Mouse (Mus musculus): ENCODE data around the gene Asb11. TPM values are rescaled to one million over a fixed set of nuclear protein-coding genes. Genes with fewer than 3 reads are reported as not detected.
A peak's percentile ranks its signal among the peaks of the same experiment; 100 is the strongest.

Gene Asb11
- 100 to 1,000 TPM; 141 to 190 TPM for total RNA-seq (2021)
- long read RNA-seq, experiment 1, transcript Asb11-202 (7 exons, 1,445 nt): minor isoform, 56 of 157 reads
- long read RNA-seq, experiment 1, transcript Asb11-201 (7 exons, 1,369 nt): major isoform, 67 of 157 reads
- long read RNA-seq, experiment 1, partial matches to known transcripts: 4 of 157 reads
- long read RNA-seq, experiment 1, other reads (novel, unspliced or antisense): 30 of 157 reads
- long read RNA-seq, experiment 2, transcript Asb11-201 (7 exons, 1,369 nt): major isoform, 142 of 268 reads
- long read RNA-seq, experiment 2, transcript Asb11-202 (7 exons, 1,445 nt): minor isoform, 76 of 268 reads
- long read RNA-seq, experiment 2, partial matches to known transcripts: 12 of 268 reads
- long read RNA-seq, experiment 2, other reads (novel, unspliced or antisense): 38 of 268 reads

DNA sequence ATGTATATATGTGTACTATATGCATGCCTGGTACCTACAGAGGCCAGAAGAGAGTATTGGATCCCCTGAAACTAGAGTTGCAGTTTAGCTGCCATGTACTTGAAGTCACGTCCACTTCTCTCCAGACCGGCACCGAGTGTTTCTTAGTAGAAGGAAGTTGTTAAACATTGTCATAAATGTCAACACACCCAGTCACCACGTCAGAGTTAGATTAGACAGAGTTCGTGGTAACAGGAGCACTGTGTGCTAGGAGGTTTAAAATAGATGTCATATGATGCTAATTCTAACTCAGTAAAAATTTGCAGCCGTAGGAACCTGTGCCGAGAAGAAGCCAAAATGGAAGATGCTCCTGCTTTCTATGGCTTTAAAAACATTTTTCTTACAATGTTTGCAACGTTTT lies at the start of gene Asb11:
Gene Asb11 (plus strand): TSS at position 286 of the 400 bp plus-strand sequence.
- no peak for TF ChIP-seq CTCF (IDR thresholded peaks at IDR 0.05)
- intact Hi-C loops (cut with DNase I): no loop called here
- H3K4me3 ChIP-seq: peak within 1 kb of the TSS; percentile 65
- peak; percentile 34 for DNase-seq
- H3K27ac ChIP-seq: peak within 1 kb of the TSS; percentile 89

GRCm38 (mm10) chrX:164394091-164394490 lies 42.7 kb upstream of the Asb11 start:
- H3K4me3 ChIP-seq: no peak overlapping the region
- H3K27ac ChIP-seq: no peak overlapping the region
- no peak for TF ChIP-seq CTCF (IDR thresholded peaks at IDR 0.05)
- DNase-seq: no peak
- intact Hi-C loops (cut with DNase I): no loop called here

DNA sequence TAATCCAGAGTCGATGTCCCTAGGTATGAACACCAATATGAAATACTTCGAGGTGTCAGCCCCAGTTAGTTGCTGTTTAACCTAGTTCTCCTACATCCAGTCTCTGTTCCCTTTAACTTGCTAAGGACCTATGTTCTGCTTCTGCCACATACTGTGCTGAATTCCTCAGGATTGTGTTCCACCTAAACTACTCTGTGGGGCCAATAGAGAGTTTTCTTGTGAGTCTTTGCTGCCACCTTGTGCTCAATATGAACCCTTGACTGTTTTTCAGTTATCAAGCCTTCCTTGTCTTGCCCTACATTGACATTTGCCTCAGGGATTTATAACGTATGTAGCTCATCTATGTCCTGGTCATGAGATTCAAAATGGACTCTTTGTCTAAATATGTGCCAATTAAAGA lies 38.3 kb upstream of the Asb11 start:
- intact Hi-C loops (cut with DNase I): loop anchor here (2.0 kb wide), 1 partner anchor 214 kb away; no protein-coding TSS in a partner anchor
- Histone ChIP-seq H3K27ac (no peak overlapping the region), H3K4me3 (no peak overlapping the region)
- DNase-seq: no peak
- TF ChIP-seq CTCF (IDR thresholded peaks at IDR 0.05): peak; percentile 64

DNA sequence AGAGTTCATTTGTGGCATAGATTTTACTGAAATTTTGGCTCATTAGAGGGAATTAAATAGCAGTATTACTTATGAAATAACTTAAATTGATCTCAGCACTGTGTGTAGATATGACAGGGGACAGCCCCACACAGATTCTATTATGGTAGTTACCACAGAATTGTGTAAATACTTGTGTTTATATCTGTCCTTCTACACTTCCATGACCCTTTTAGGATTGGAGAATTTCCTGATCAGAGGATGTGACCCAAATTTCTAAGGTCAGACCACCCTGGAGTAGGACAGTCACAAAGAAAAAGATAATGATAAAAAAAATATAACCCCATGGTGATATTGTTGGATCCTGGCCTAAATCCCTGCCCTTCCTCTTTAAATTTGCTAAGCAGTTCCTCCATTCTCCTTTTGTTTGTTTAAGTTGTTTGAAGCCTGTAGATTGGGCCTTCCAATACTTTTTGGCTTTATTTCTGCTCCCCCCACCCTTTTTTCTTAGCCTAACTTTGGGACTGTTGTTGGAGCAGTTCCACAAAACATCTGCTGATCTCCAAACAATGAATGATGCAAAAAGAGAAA lies 31.6 kb upstream of the Asb11 start:
- Histone ChIP-seq H3K4me3 (no peak overlapping the region), H3K27ac (no peak overlapping the region)
- no peak for TF ChIP-seq CTCF (IDR thresholded peaks at IDR 0.05)
- intact Hi-C loops (cut with DNase I): no loop called here
- DNase-seq: no peak

DNA sequence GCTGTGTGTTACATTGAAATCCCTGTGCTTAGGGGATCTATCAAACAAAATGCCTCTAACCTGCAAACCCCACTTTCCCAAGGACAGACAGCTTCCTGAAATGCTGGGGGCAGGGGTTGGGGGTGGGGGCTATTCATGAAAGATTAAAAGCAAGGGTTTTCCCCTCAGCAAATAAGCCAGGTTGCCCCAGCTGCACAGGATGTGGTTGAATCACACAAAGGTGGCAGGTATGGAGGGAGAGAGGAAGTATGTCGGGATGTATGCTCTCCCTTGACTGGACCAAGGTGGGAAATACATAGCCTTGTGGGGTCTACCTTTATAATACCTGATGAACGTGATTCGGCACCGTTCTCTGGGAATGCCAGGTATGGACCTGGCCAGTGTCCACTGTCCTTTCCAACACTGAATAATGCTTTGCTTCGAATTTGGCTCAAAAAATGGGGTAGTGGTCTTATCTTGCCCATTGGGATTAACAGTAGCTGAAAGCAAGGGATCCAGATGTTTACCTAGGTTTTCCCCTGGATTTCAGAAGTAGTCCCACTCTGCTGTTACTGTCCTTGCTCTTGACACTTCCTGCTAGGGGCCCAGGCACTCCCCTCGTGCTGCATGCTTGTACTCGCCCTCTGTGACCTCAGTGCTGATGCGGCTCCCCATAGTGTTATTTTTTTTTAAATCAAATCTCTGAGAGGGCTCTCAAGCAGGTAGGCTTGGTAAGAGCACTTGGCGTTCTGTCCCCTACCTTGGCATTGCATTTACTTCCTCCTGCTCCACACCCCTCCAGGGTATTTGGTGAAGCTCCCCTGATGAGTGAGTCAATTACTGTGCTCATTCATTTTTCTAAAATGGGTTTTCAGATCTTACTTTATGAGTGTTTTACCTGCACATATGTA lies 30.4 kb upstream of the Asb11 start:
- DNase-seq: no peak
- Histone ChIP-seq H3K27ac (no peak overlapping the region), H3K4me3 (no peak overlapping the region)
- TF ChIP-seq CTCF (IDR thresholded peaks at IDR 0.05): no peak
- intact Hi-C loops (cut with DNase I): no loop called here

GRCm38 (mm10) chrX:164408301-164408927 lies 28.4 kb upstream of the Asb11 start:
- intact Hi-C loops (cut with DNase I): no loop called here
- no peak for TF ChIP-seq CTCF (IDR thresholded peaks at IDR 0.05)
- H3K27ac ChIP-seq: no peak overlapping the region
- DNase-seq: no peak
- H3K4me3 ChIP-seq: no peak overlapping the region

GRCm38 (mm10) chrX:164410562-164410961 lies 26.2 kb upstream of the Asb11 start:
- Histone ChIP-seq H3K27ac (no peak overlapping the region), H3K4me3 (no peak overlapping the region)
- intact Hi-C loops (cut with DNase I): no loop called here
- no peak for TF ChIP-seq CTCF (IDR thresholded peaks at IDR 0.05)
- no peak for DNase-seq

DNA sequence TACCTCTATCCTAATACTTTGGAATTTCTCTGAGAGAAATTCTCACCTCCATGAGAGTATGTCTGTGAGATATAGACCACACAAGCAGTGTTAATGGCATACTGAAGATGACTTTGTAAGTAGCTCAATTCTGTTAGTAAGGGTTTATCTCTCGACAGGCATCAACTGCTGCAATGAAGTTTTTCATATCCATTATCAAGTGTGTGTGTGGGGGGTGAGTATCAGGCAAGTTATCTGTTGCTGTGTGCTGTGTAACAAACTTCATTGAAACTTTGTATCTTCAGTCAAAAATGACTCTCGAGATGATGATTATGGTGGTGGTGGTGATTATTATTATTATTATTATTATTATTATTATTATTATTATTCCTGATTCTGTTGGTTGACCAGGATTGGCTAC lies 20.0 kb upstream of the Asb11 start:
- Histone ChIP-seq H3K27ac (no peak overlapping the region), H3K4me3 (no peak overlapping the region)
- intact Hi-C loops (cut with DNase I): no loop called here
- DNase-seq: no peak
- TF ChIP-seq CTCF (IDR thresholded peaks at IDR 0.05): no peak

DNA sequence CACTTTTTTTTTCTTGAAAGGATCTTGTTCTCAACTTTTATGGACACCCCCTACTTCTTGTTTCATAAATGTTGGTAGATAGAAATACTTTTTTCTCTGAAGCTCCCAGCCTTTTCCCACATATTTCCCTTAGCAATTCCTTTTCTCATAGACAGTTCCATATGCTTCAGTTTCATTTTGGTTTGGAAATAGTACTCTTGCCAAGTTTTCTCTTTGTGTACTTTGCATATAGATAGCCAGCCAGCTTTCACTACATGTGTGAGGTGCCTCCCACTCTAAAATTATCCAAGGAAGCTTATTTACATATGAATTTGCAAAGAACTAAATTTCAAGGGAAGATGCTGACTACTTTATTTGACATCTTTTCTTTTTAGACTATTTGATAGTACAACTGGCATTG lies 18.8 kb upstream of the Asb11 start:
- TF ChIP-seq CTCF (IDR thresholded peaks at IDR 0.05): no peak
- Histone ChIP-seq H3K4me3 (no peak overlapping the region), H3K27ac (no peak overlapping the region)
- DNase-seq: no peak
- intact Hi-C loops (cut with DNase I): loop anchor here (2.0 kb wide), 1 partner anchor 343 kb away; no protein-coding TSS in a partner anchor

GRCm38 (mm10) chrX:164419471-164419939 lies 17.3 kb upstream of the Asb11 start, which contains the start of gene Piga:
Gene Piga, plus strand, starts transcription at chrX:164419787.
- peak; percentile 93 for DNase-seq
- peak within 1 kb of the TSS; percentile 83 for H3K4me3 ChIP-seq
- intact Hi-C loops (cut with DNase I): loop anchor here (2.0 kb wide), 1 partner anchor 345 kb away; no protein-coding TSS in a partner anchor
- no peak for TF ChIP-seq CTCF (IDR thresholded peaks at IDR 0.05)
- H3K27ac ChIP-seq: peak within 1 kb of the TSS; percentile 91

GRCm38 (mm10) chrX:164419955-164420354 lies 16.8 kb upstream of the Asb11 start:
- TF ChIP-seq CTCF (IDR thresholded peaks at IDR 0.05): no peak
- intact Hi-C loops (cut with DNase I): loop anchor here (2.0 kb wide), 1 partner anchor 345 kb away; no protein-coding TSS in a partner anchor
- no peak for DNase-seq
- Histone ChIP-seq H3K4me3 (peak overlapping the region; percentile 83), H3K27ac (peak overlapping the region; percentile 91)

DNA sequence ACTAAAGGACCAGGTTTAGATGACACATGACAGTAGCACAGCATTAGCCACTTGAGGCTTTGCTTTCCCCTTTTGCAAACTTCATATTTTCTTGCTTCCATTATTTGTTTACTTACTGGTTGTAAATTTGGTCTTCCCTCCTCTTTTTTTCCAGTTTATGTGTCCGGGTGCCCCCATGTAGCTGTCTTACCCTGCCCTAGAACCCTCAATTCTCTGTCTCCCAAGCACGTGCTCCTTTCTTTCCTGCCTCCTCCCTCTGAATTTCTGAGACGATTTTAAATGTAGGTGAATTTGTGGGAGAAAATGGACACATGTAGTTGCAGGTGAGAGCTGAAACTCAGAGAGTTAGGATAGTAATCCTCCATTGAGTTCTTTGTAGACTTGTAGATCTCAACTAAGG lies 16.3 kb upstream of the Asb11 start:
- H3K4me3 ChIP-seq: peak overlapping the region; percentile 83
- intact Hi-C loops (cut with DNase I): no loop called here
- TF ChIP-seq CTCF (IDR thresholded peaks at IDR 0.05): no peak
- no peak for DNase-seq
- no peak overlapping the region for H3K27ac ChIP-seq

Data from gastrocnemius, adult 2 months (tissue).